In the genomic region with DNA sequence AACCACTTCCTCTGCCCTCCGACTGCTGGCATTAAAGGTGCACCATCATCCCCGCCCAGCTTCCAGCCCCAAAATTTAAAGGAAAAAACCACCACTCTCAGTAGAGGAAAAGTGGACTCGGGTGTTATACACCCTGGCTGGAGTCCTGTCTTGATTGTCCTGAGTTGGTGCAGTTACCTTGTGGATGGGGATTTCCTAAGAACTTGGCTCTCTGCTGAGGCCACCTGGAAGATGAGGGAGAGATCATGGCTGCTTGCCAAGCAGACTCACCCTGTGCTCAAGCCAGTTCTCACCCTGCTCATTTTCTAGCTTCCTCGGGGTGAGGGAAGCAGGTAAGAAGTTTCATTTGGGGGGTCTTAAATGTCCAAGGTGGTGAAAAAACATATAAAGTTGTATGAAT, we compare ENCODE assay signal across 23 mouse cellular contexts. TPM values are rescaled to one million over a fixed set of nuclear protein-coding genes. Genes with fewer than 3 reads are reported as not detected.
DNase-seq lines count a peak whose midpoint lies in the region; ATAC-seq and TF ChIP-seq lines count a peak whose summit lies in the region.
"Had no signal": no experiment of that assay in that cellular context is flagged by ENCODE, and none has a peak within 500 bp of the region (broad histone marks: within the 10 kb centered on the region; RNA-seq: fewer than 3 reads in every experiment).

No protein-coding gene starts in this region.

- 49% methylated on average over 4 of the region's 4 CpGs for WGBS in cerebellum, adult 2 months
- WGBS in hindbrain, embryonic 11.5 days: 93% methylated on average over 4 of the region's 4 CpGs

- H3K4me3 ChIP-seq in cerebellum, adult 2 months (replicated peaks; ENCODE audit: insufficient read depth, low read depth, low read length): no peak overlapping the region
- no peak overlapping the region for H3K4me3 ChIP-seq in hindbrain, embryonic 11.5 days (ENCODE audit: low read depth, low read length)
- H3K4me3 ChIP-seq: embryonic facial prominence, embryonic 15.5 days; heart, embryonic 12.5 days; hindbrain, embryonic 10.5 days; kidney, embryonic 15.5 days; neural tube, embryonic 12.5 days had no signal

- H3K9me3 ChIP-seq in hindbrain, embryonic 11.5 days (ENCODE audit: control insufficient read depth, low read length): no peaks in the 10 kb centered on the region
- H3K9me3 ChIP-seq: embryonic facial prominence, embryonic 15.5 days; heart, embryonic 12.5 days; hindbrain, embryonic 10.5 days; kidney, embryonic 15.5 days; neural tube, embryonic 12.5 days had no signal

- peak; percentile 34 for DNase-seq in kidney, postnatal 10 days
- no peak for DNase-seq in kidney, adult 8-10 months
- DNase-seq in brain, adult 2 months (ENCODE audit: low read depth, low spot score): peak; percentile 61
- DNase-seq in cerebellum, adult 2 months: peak; percentile 51 to 72
- peak; percentile 59 to 74 for DNase-seq in cerebellum, postnatal 25 days
- no peak for DNase-seq in ovary, postnatal 14 days (ENCODE audit: low spot score)
- DNase-seq in hindbrain, embryonic 11.5 days (ENCODE audit: low spot score): no peak
- DNase-seq: adrenal gland, postnatal 25 days; gastrocnemius, postnatal 10 days; heart, postnatal 10 days; layer of hippocampus, adult 9-11 months; lung, postnatal 4 days; midbrain, embryonic 14.5 days; right cerebral cortex, postnatal 4 days; thymus, adult 18-20 months; thymus, postnatal 36 days had no signal

- no peaks in the 10 kb centered on the region for H3K27me3 ChIP-seq in cerebellum, adult 2 months (ENCODE audit: control insufficient read depth, insufficient read depth, low read length)
- H3K27me3 ChIP-seq in hindbrain, embryonic 11.5 days (ENCODE audit: control insufficient read depth, insufficient read depth, low read length): no peaks in the 10 kb centered on the region
- H3K27me3 ChIP-seq: embryonic facial prominence, embryonic 15.5 days; heart, embryonic 12.5 days; kidney, embryonic 15.5 days; neural tube, embryonic 12.5 days had no signal

- H3K36me3 ChIP-seq in hindbrain, embryonic 11.5 days (ENCODE audit: control insufficient read depth, insufficient read depth, low read length): no peaks in the 10 kb centered on the region

- no peak for TF ChIP-seq CTCF in cerebellum, adult 2 months (IDR thresholded peaks at IDR 0.05; ENCODE audit: borderline replicate concordance, insufficient read depth, low read depth, low read length)

- ATAC-seq in hindbrain, embryonic 11.5 days (ENCODE audit: low FRiP score): no peak
- ATAC-seq: forebrain, embryonic 16.5 days; hindbrain, postnatal 0 days had no signal

- H3K4me2 ChIP-seq in hindbrain, embryonic 11.5 days (replicated peaks; ENCODE audit: low read depth, low read length): no peak overlapping the region
- H3K4me2 ChIP-seq: embryonic facial prominence, embryonic 15.5 days; heart, embryonic 12.5 days; kidney, embryonic 15.5 days; neural tube, embryonic 12.5 days had no signal

- no peak overlapping the region for H3K9ac ChIP-seq in hindbrain, embryonic 11.5 days (ENCODE audit: low read depth, low read length)
- H3K9ac ChIP-seq: embryonic facial prominence, embryonic 15.5 days; heart, embryonic 12.5 days; kidney, embryonic 15.5 days; neural tube, embryonic 12.5 days had no signal

- peaks cover 29% of the 10 kb centered on the region for H3K4me1 ChIP-seq in cerebellum, adult 2 months (ENCODE audit: control insufficient read depth, insufficient read depth, low read length)
- no peaks in the 10 kb centered on the region for H3K4me1 ChIP-seq in hindbrain, embryonic 11.5 days (replicated peaks; ENCODE audit: control insufficient read depth, insufficient read depth, low read length)
- H3K4me1 ChIP-seq: neural tube, embryonic 12.5 days had no signal

- no peak for TF ChIP-seq POLR2A in cerebellum, adult 2 months (IDR thresholded peaks at IDR 0.05; ENCODE audit: borderline replicate concordance, insufficient read depth, low read length)

- H3K27ac ChIP-seq in cerebellum, adult 2 months (ENCODE audit: insufficient read depth, low read length): no peak overlapping the region
- no peak overlapping the region for H3K27ac ChIP-seq in hindbrain, embryonic 11.5 days (ENCODE audit: low read depth, low read length)
- H3K27ac ChIP-seq: embryonic facial prominence, embryonic 15.5 days; hindbrain, embryonic 10.5 days; kidney, embryonic 15.5 days; neural tube, embryonic 12.5 days had no signal

RNA-seq across cellular contexts. Expression of gene Atp1b3, which starts 36.0 kb away (rescaled TPM):
- 179 and 202 TPM in 2 replicates for polyA plus RNA-seq in cerebellum, adult 2 months (2012; rRNA removed)
- 197 TPM in 2 replicates for polyA plus RNA-seq in hindbrain, embryonic 11.5 days (2014; fragmentation: Nextera tagmentation; extraction: Ambion mirVana)

Comparison
In these comparisons a context has a peak if more than half of its experiments do, and no peak if none do; other contexts are left out.
1. DNase-seq: peak in kidney, postnatal 10 days (single experiment), brain, adult 2 months (single experiment), cerebellum, adult 2 months (2 of 2) and cerebellum, postnatal 25 days (2 of 2); none in kidney, adult 8-10 months (0 of 2), ovary, postnatal 14 days (single experiment) and hindbrain, embryonic 11.5 days (single experiment).